Mouse (Mus musculus): ENCODE data around the gene Gm14124. TPM values are rescaled to one million over a fixed set of nuclear protein-coding genes. Genes with fewer than 3 reads are reported as not detected.
"Not testable (repeated sequence)": the region's sequence is repeated elsewhere in the genome, so short reads cannot be mapped to it uniquely, and the experiment has no call there.

Gm14124 gene
- total RNA-seq (2012; rRNA removed): 33.2 and 34.1 TPM in 2 replicates

- H3K4me1 ChIP-seq (ENCODE audit: control insufficient read depth in 2 of 2, insufficient read depth in 2 of 2, low read length in 2 of 2, poor library complexity in 1 of 2); H3K36me3 ChIP-seq (ENCODE audit: control insufficient read depth, insufficient read depth, low read length, poor library complexity, severe bottlenecking); H3K9me3 ChIP-seq (ENCODE audit: control insufficient read depth, insufficient read depth, low read depth, low read length); in situ Hi-C loops (cut with MboI; ENCODE audit: low sequenced_read_pairs in 2 of 2, unreplicated experiment in 2 of 2): not testable (repeated sequence)
- peak within 1 kb of the TSS; percentile 78 for H3K9ac ChIP-seq (ENCODE audit: insufficient read depth, low read depth, low read length, poor library complexity, severe bottlenecking)
- peak within 1 kb of the TSS; percentile 79 to 89 for H3K4me3 ChIP-seq (ENCODE audit: insufficient read depth in 1 of 2, low read depth in 1 of 2, low read length in 2 of 2, poor library complexity in 1 of 2, severe bottlenecking in 1 of 2)
- DNase-seq (ENCODE audit: low read depth, low spot score): peak; percentile 56
- TF ChIP-seq CHD2 (IDR thresholded peaks at IDR 0.05; ENCODE audit: low read depth, low read length): peak; percentile 76; the same call in 1 of the 2 replicates
- H3K27ac ChIP-seq (ENCODE audit: insufficient read depth, low read depth, low read length, poor library complexity, severe bottlenecking): peak within 1 kb of the TSS; percentile 71; the same call in 1 of the 2 replicates
Measured at GRCm38 (mm10) chr2:150257291-150257690, at the start of gene Gm14124. Gm14124 (plus strand) TSS chr2:150257517.

- in situ Hi-C loops (cut with MboI; ENCODE audit: low sequenced_read_pairs in 2 of 2, unreplicated experiment in 2 of 2); H3K27ac ChIP-seq (ENCODE audit: insufficient read depth, low read depth, low read length, poor library complexity, severe bottlenecking): not testable (repeated sequence)
Measured at GRCm38 (mm10) chr2:150217600-150218362, 39.5 kb upstream of the Gm14124 start, which contains the start of gene Zfp937. Zfp937 (plus strand) TSS chr2:150218073.

GRCm38 (mm10) chr2:150218363-150218725, 39.0 kb upstream of the Gm14124 start:
- Histone ChIP-seq H3K9ac (ENCODE audit: insufficient read depth, low read depth, low read length, poor library complexity, severe bottlenecking) (peak overlapping the region; percentile 67; the same call in 1 of the 2 replicates), H3K4me3 (ENCODE audit: insufficient read depth in 1 of 2, low read depth in 1 of 2, low read length in 2 of 2, poor library complexity in 1 of 2, severe bottlenecking in 1 of 2) (peak overlapping the region; percentile 43 to 72)
- H3K4me1 ChIP-seq (ENCODE audit: control insufficient read depth in 2 of 2, insufficient read depth in 2 of 2, low read length in 2 of 2, poor library complexity in 1 of 2); H3K9me3 ChIP-seq (ENCODE audit: control insufficient read depth, insufficient read depth, low read depth, low read length); H3K36me3 ChIP-seq (ENCODE audit: control insufficient read depth, insufficient read depth, low read length, poor library complexity, severe bottlenecking); DNase-seq (ENCODE audit: low read depth, low spot score); in situ Hi-C loops (cut with MboI; ENCODE audit: low sequenced_read_pairs in 2 of 2, unreplicated experiment in 2 of 2); H3K27ac ChIP-seq (ENCODE audit: insufficient read depth, low read depth, low read length, poor library complexity, severe bottlenecking): not testable (repeated sequence)

More at GRCm38 (mm10) chr2:150217600-150218362, 39.5 kb upstream of the Gm14124 start, which contains the start of gene Zfp937:
- peak; percentile 29 for DNase-seq (ENCODE audit: low read depth, low spot score)
- Histone ChIP-seq H3K4me3 (ENCODE audit: insufficient read depth in 1 of 2, low read depth in 1 of 2, low read length in 2 of 2, poor library complexity in 1 of 2, severe bottlenecking in 1 of 2) (peak within 1 kb of the TSS; percentile 43 to 72), H3K9ac (ENCODE audit: insufficient read depth, low read depth, low read length, poor library complexity, severe bottlenecking) (peak within 1 kb of the TSS; percentile 67)
- not testable (repeated sequence) for H3K9me3 ChIP-seq (ENCODE audit: control insufficient read depth, insufficient read depth, low read depth, low read length); H3K36me3 ChIP-seq (ENCODE audit: control insufficient read depth, insufficient read depth, low read length, poor library complexity, severe bottlenecking); H3K4me1 ChIP-seq (ENCODE audit: control insufficient read depth in 2 of 2, insufficient read depth in 2 of 2, low read length in 2 of 2, poor library complexity in 1 of 2)

- in situ Hi-C loops (cut with MboI; ENCODE audit: low sequenced_read_pairs in 2 of 2, unreplicated experiment in 2 of 2); H3K9ac ChIP-seq (ENCODE audit: insufficient read depth, low read depth, low read length, poor library complexity, severe bottlenecking); H3K9me3 ChIP-seq (ENCODE audit: control insufficient read depth, insufficient read depth, low read depth, low read length); H3K4me1 ChIP-seq (ENCODE audit: control insufficient read depth in 2 of 2, insufficient read depth in 2 of 2, low read length in 2 of 2, poor library complexity in 1 of 2); DNase-seq (ENCODE audit: low read depth, low spot score); H3K27ac ChIP-seq (ENCODE audit: insufficient read depth, low read depth, low read length, poor library complexity, severe bottlenecking); H3K4me3 ChIP-seq (ENCODE audit: insufficient read depth in 1 of 2, low read depth in 1 of 2, low read length in 2 of 2, poor library complexity in 1 of 2, severe bottlenecking in 1 of 2); H3K36me3 ChIP-seq (ENCODE audit: control insufficient read depth, insufficient read depth, low read length, poor library complexity, severe bottlenecking): not testable (repeated sequence)
Measured at GRCm38 (mm10) chr2:150223263-150223662, 34.1 kb upstream of the Gm14124 start.

GRCm38 (mm10) chr2:150243211-150243610, 14.1 kb upstream of the Gm14124 start:
- in situ Hi-C loops (cut with MboI; ENCODE audit: low sequenced_read_pairs in 2 of 2, unreplicated experiment in 2 of 2): no loop called here
- H3K4me3 ChIP-seq (ENCODE audit: insufficient read depth in 1 of 2, low read depth in 1 of 2, low read length in 2 of 2, poor library complexity in 1 of 2, severe bottlenecking in 1 of 2): no peak overlapping the region
- no peak for TF ChIP-seq ZC3H11A (IDR thresholded peaks at IDR 0.05; ENCODE audit: borderline replicate concordance, low read depth, low read length)
- no peak for TF ChIP-seq HCFC1 (IDR thresholded peaks at IDR 0.05; ENCODE audit: borderline replicate concordance, insufficient read depth, low read length)
- no peak for TF ChIP-seq MAFK (IDR thresholded peaks at IDR 0.05; ENCODE audit: insufficient read depth, low read depth, low read length)
- TF ChIP-seq ZNF384 (IDR thresholded peaks at IDR 0.05; ENCODE audit: low read depth, low read length): no peak
- no peak for TF ChIP-seq CHD2 (IDR thresholded peaks at IDR 0.05; ENCODE audit: low read depth, low read length)
- no peak for DNase-seq (ENCODE audit: low read depth, low spot score)
- no peaks in the 10 kb centered on the region for H3K4me1 ChIP-seq (ENCODE audit: control insufficient read depth in 2 of 2, insufficient read depth in 2 of 2, low read length in 2 of 2, poor library complexity in 1 of 2)
- H3K27ac ChIP-seq (ENCODE audit: insufficient read depth, low read depth, low read length, poor library complexity, severe bottlenecking): no peak overlapping the region
- no peaks in the 10 kb centered on the region for H3K9me3 ChIP-seq (ENCODE audit: control insufficient read depth, insufficient read depth, low read depth, low read length)
- no peak overlapping the region for H3K9ac ChIP-seq (ENCODE audit: insufficient read depth, low read depth, low read length, poor library complexity, severe bottlenecking)
- no peaks in the 10 kb centered on the region for H3K36me3 ChIP-seq (ENCODE audit: control insufficient read depth, insufficient read depth, low read length, poor library complexity, severe bottlenecking)

- H3K9me3 ChIP-seq (ENCODE audit: control insufficient read depth, insufficient read depth, low read depth, low read length); H3K36me3 ChIP-seq (ENCODE audit: control insufficient read depth, insufficient read depth, low read length, poor library complexity, severe bottlenecking); H3K4me1 ChIP-seq (ENCODE audit: control insufficient read depth in 2 of 2, insufficient read depth in 2 of 2, low read length in 2 of 2, poor library complexity in 1 of 2); DNase-seq (ENCODE audit: low read depth, low spot score); in situ Hi-C loops (cut with MboI; ENCODE audit: low sequenced_read_pairs in 2 of 2, unreplicated experiment in 2 of 2); H3K27ac ChIP-seq (ENCODE audit: insufficient read depth, low read depth, low read length, poor library complexity, severe bottlenecking); H3K4me3 ChIP-seq (ENCODE audit: insufficient read depth in 1 of 2, low read depth in 1 of 2, low read length in 2 of 2, poor library complexity in 1 of 2, severe bottlenecking in 1 of 2); H3K9ac ChIP-seq (ENCODE audit: insufficient read depth, low read depth, low read length, poor library complexity, severe bottlenecking): not testable (repeated sequence)
Measured at GRCm38 (mm10) chr2:150255491-150255890, 1.8 kb upstream of the Gm14124 start, which contains the start of gene Gm21994. Gm21994 (minus strand) TSS chr2:150255591.

- peak overlapping the region; percentile 71; the same call in 1 of the 2 replicates for H3K27ac ChIP-seq (ENCODE audit: insufficient read depth, low read depth, low read length, poor library complexity, severe bottlenecking)
- peak; percentile 40 for DNase-seq (ENCODE audit: low read depth, low spot score)
- in situ Hi-C loops (cut with MboI; ENCODE audit: low sequenced_read_pairs in 2 of 2, unreplicated experiment in 2 of 2); H3K36me3 ChIP-seq (ENCODE audit: control insufficient read depth, insufficient read depth, low read length, poor library complexity, severe bottlenecking); H3K4me1 ChIP-seq (ENCODE audit: control insufficient read depth in 2 of 2, insufficient read depth in 2 of 2, low read length in 2 of 2, poor library complexity in 1 of 2); H3K9me3 ChIP-seq (ENCODE audit: control insufficient read depth, insufficient read depth, low read depth, low read length): not testable (repeated sequence)
- peak overlapping the region; percentile 32; the same call in 1 of the 2 replicates for H3K9ac ChIP-seq (ENCODE audit: insufficient read depth, low read depth, low read length, poor library complexity, severe bottlenecking)
- peak overlapping the region; percentile 62 to 89 for H3K4me3 ChIP-seq (ENCODE audit: insufficient read depth in 1 of 2, low read depth in 1 of 2, low read length in 2 of 2, poor library complexity in 1 of 2, severe bottlenecking in 1 of 2)
Measured at GRCm38 (mm10) chr2:150256861-150257260, 456 bp upstream of the Gm14124 start.

Measured in ES-E14 (cell line).